Mouse (Mus musculus) spleen, adult 2 months (tissue): ENCODE data around the gene Commd8.

ENCODE experiments used
- CTCF ChIP-seq: fragments of 200-500 bp; IDR thresholded peaks from 2 replicates; pipeline ENCODE4 v1.5.1; 2011; ENCODE audit warnings: mild to moderate bottlenecking, inconsistent platforms; ENCODE audit not compliant: insufficient read depth, insufficient read length, insufficient replicate concordance; ENCODE audit errors: extremely low read depth
- POLR2A ChIP-seq: fragments of 200-500 bp; IDR thresholded peaks from 2 replicates; pipeline ENCODE4 v1.6.1; 2011; ENCODE audit warnings: low read depth, low read length, inconsistent platforms

- TF ChIP-seq CTCF (no peak), POLR2A (no peak)
Observed at GRCm38 (mm10) chr5:72205271-72205670, 37.3 kb upstream of the Commd8 start.
